Mouse (Mus musculus) hindbrain, embryonic 11.5 days (tissue): ENCODE data around the gene Stoml2. TPM values are rescaled to one million over a fixed set of nuclear protein-coding genes. Genes with fewer than 3 reads are reported as not detected.
"Not testable (repeated sequence)": the region's sequence is repeated elsewhere in the genome, so short reads cannot be mapped to it uniquely, and the experiment has no call there.

Source experiments
- ATAC-seq: fragments of 200-750 bp; cut with Nextera tagmentation; 2 replicates; pipeline ENCODE4 v1.8.0; 2017; ENCODE audit warnings: mild to moderate bottlenecking, moderate TSS enrichment, moderate library complexity; ENCODE audit not compliant: low FRiP score
- DNase-seq: peaks from one replicate; pipeline ENCODE4 v3.0.0-alpha.2; 2015; ENCODE audit warnings: low spot score
- H3K27ac ChIP-seq: fragments of 300-500 bp; sonication (generic); 2 replicates; pipeline ENCODE4 v1.5.1; 2014; ENCODE audit warnings: mild to moderate bottlenecking, low read depth, low read length
- H3K27me3 ChIP-seq: fragments of 300-500 bp; sonication (generic); 2 replicates; pipeline ENCODE4 v1.6.1; 2014; ENCODE audit warnings: mild to moderate bottlenecking, low read length, moderate library complexity, mixed read lengths; ENCODE audit not compliant: control insufficient read depth, insufficient read depth
- H3K36me3 ChIP-seq: fragments of 300-500 bp; sonication (generic); 2 replicates; pipeline ENCODE4 v1.6.1; 2014; ENCODE audit warnings: mild to moderate bottlenecking, low read length, moderate library complexity, mixed read lengths; ENCODE audit not compliant: control insufficient read depth, insufficient read depth
- H3K4me1 ChIP-seq: fragments of 300-500 bp; sonication (generic); replicated peaks from 2 replicates; pipeline ENCODE4 v1.6.1; 2014; ENCODE audit warnings: low read length, mixed read lengths; ENCODE audit not compliant: control insufficient read depth, insufficient read depth
- H3K4me2 ChIP-seq: fragments of 300-500 bp; sonication (generic); replicated peaks from 2 replicates; pipeline ENCODE4 v1.6.1; 2014; ENCODE audit warnings: mild to moderate bottlenecking, low read depth, low read length
- H3K4me3 ChIP-seq: fragments of 300-500 bp; sonication (generic); 2 replicates; pipeline ENCODE4 v1.5.1; 2014; ENCODE audit warnings: low read depth, low read length
- H3K9ac ChIP-seq: fragments of 300-500 bp; sonication (generic); 2 replicates; pipeline ENCODE4 v1.6.1; 2014; ENCODE audit warnings: low read depth, low read length
- H3K9me3 ChIP-seq: fragments of 300-500 bp; sonication (generic); 2 replicates; pipeline ENCODE4 v1.6.1; 2016; ENCODE audit warnings: low read length; ENCODE audit not compliant: control insufficient read depth
- WGBS: fragments of 180-500 bp; shearing (Covaris S2); extraction: QIAGEN DNeasy Blood & Tissue Kit; methylation state at CpG from one replicate; pipeline ENCODE4 v1.1.7; 2014; 5-methylcytosine and 5-hydroxymethylcytosine counted together
- polyA plus RNA-seq: library from polyadenylated mRNA; unstranded; fragments of >200 nt; fragmentation: Nextera tagmentation; extraction: Ambion mirVana; gene quantifications from 2 replicates; pipeline ENCODE4 v1.2.1, GENCODE M21; 2014

The Stoml2 gene
- polyA plus RNA-seq, 1 experiment from 2014 or later, result 353 TPM

DNA sequence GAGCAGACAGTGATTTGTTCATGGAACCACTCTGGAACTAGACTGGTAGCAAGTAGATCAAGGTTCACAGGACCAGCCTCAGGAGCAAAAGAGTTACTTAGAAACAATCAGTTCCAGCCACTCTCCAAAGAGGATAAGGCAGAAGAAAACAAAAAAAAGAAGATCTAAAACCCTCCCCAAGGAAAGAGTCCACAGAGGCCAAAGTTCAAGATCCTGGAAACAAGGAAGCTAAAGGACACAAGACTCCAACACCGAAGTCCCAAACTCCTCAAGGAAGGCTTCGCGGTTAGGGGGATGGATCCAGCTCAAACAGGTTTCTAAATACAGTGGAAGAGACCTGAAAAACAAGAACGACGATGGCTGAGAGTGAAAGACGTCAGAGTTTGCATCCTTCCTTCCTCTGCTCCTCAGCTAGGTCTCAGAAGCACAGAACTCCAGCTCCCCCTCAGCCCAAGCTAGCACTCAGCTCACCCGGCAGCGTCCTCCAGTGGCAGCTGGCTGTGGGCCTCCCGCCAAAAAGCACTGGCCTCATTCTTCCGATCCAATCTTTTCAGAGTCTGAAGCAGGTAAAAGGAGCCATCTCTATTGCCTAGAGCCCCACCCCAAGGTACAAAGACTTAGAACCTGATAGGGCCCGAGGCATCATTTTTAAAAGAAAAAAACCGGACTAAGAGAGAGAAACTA, 28.6 kb downstream of the Stoml2 start:
- no peak overlapping the region for H3K4me2 ChIP-seq
- H3K9ac ChIP-seq, result no peak overlapping the region
- DNase-seq (no peak), ATAC-seq (no peak)
- H3K36me3 ChIP-seq, result no peaks in the 10 kb centered on the region
- H3K27ac ChIP-seq, result no peak overlapping the region
- WGBS, result 84% methylated on average over 12 of the region's 12 CpGs
- 0 out of 2 replicates have a peak, but pooled peaks cover 2% of the 10 kb centered on the region for H3K4me1 ChIP-seq
- no peak overlapping the region for H3K4me3 ChIP-seq
- H3K9me3 ChIP-seq, result no peaks in the 10 kb centered on the region
- no peaks in the 10 kb centered on the region for H3K27me3 ChIP-seq

DNA sequence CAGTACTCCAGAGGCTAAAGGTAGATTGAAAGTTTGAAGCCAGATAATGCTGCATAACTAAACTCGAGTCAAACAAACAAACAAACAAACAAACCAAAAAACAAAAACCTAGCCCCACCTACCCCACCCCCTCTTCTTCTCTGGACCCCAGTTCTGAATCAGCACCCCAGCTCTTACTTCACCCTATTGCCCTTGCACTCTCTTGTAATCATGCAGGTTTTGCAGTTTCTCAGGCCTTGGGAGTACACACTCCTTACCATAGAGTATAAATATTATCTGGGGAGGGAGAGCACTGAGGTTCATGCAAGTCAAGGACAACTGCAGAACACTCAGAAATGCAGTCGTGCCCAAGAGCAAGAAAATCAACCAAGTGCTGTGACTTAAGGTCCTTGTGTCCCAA, 30.2 kb downstream of the Stoml2 start:
- no peak overlapping the region for H3K9ac ChIP-seq
- 0 out of 2 replicates have a peak, but pooled peaks cover 2% of the 10 kb centered on the region for H3K4me1 ChIP-seq
- ATAC-seq (no peak), DNase-seq (no peak)
- H3K36me3 ChIP-seq, result no peaks in the 10 kb centered on the region
- no peaks in the 10 kb centered on the region for H3K27me3 ChIP-seq
- peak overlapping the region; percentile 5; the same call in 1 of the 2 replicates for H3K27ac ChIP-seq
- 91% methylated on average over 2 of the region's 2 CpGs for WGBS
- no peak overlapping the region for H3K4me2 ChIP-seq
- H3K4me3 ChIP-seq, result no peak overlapping the region
- no peaks in the 10 kb centered on the region for H3K9me3 ChIP-seq

DNA sequence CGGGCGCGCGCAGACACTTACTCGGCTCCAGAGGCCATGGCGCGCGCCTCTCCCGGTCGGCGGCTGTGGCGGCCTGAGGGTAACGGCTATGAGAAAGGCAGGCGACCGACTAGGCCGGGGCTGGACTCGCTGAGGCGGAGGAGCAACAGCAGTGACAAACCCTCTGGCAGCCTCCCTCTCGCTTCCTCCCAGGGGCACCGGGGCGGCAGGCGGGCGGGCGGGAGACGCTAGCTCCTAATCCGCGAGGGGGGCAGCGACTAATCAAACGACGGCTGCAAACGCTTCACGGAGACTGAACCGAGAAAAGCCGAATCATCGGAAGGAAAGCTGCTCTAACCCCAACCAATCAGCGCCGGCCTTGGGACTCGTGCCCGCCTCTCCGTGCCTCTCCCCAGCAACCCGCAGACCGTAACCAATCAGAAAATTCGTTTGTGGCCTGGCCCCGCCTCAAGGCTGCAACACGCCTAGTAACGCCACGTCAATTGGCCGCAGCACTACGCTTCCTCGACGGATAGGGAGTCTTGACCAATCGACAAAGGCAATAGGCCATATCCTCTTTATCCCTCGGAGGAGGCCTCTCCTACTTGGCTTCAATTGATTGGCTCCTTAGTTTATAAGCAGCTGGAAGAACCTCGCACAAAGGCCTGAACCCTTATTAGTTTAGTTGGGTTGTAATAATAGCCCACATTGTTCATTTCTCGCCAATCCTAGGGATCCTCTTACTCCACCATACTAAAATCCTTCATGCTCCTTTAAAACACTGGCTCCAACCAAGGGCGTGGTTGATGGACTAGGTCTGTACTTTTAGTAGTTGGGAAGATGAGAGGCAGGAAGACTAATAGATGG, 31.1 kb downstream of the Stoml2 start, which contains the start of gene Vcp:
Gene Vcp (minus strand): TSS at position 367 of the 846 bp plus-strand sequence.
- peak; percentile 98 for ATAC-seq

DNA sequence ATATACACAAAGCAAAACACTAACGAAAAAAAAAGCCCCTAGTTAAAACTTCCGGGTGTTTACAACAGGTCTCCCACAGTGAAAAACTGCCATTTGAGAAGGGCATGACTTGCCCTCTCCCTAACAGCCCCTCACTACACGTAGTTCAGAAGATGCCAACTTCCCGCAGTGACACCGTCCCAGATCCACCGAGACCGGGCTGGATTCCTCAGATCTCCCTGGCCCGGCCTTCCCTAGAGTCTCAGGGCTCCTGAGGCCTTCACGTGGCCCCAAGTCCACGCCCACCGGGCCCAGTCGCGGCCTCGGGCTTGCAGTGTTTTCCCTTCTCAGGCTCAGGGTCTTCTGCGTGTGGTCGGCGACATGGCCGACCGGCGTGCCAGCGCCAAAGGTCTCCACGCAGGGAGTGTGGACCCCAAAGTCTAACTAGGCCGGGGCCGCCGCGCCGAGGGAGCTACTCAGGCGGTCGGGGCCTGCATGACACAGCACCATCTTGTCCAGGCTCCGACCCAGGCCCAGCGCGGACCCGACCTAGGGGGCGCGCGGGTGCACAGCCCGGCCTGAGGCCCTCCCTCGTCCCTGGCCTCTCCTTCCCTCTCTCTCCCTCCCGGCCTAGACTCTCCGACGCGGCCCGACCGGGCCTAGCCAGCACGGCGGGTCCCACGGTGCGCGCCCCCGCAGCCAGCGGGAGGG, 31.9 kb downstream of the Stoml2 start:
- WGBS, result under 1% methylated on average over 43 of the region's 51 CpGs
- Histone ChIP-seq H3K4me2 (peak overlapping the region; percentile 75), H3K27me3 (no peaks in the 10 kb centered on the region), H3K27ac (peak overlapping the region; percentile 97), H3K9me3 (no peaks in the 10 kb centered on the region), H3K9ac (peak overlapping the region; percentile 86), H3K4me1 (0 out of 2 replicates have a peak, but pooled peaks cover 2% of the 10 kb centered on the region), H3K4me3 (peak overlapping the region; percentile 71), H3K36me3 (no peaks in the 10 kb centered on the region)
- DNase-seq (peak; percentile 84), ATAC-seq (peak; percentile 87)

More for the DNA sequence above, 31.1 kb downstream of the Stoml2 start, which contains the start of gene Vcp:
- H3K27me3 ChIP-seq, H3K36me3 ChIP-seq, H3K4me1 ChIP-seq, H3K9me3 ChIP-seq: not testable (repeated sequence)
- Histone ChIP-seq H3K4me2 (peak within 1 kb of the TSS; percentile 75), H3K27ac (peak within 1 kb of the TSS; percentile 97), H3K9ac (peak within 1 kb of the TSS; percentile 86), H3K4me3 (peak within 1 kb of the TSS; percentile 71)
- 2% methylated on average over 44 of the region's 56 CpGs for WGBS
- DNase-seq, result peak; percentile 98

DNA sequence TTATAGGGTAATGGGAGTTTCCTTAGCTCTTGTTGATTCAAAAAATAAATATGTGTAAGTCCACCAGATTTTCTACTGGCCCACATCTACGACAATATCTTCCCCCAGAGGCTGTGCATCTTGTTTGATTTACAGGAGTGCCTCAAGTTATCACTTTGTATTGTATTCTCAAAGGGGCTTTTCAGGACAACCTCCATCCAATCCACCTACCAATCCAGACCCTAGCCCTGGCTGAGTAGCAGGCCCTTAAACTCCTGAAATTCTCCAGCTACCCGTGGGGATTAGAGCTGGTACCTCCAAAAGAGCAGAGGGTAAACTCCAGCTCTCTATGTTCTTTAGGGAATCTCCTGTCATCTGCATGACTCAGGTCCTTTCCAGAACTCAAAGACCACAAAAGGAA, 33.5 kb downstream of the Stoml2 start:
- no peaks in the 10 kb centered on the region for H3K27me3 ChIP-seq
- H3K9ac ChIP-seq, result no peak overlapping the region
- peak overlapping the region; percentile 19; the same call in 1 of the 2 replicates for H3K4me2 ChIP-seq
- DNase-seq, result no peak
- peak overlapping the region; percentile 71; the same call in 1 of the 2 replicates for H3K4me3 ChIP-seq
- WGBS, result 74% methylated on average over 2 of the region's 2 CpGs
- H3K9me3 ChIP-seq, result no peaks in the 10 kb centered on the region
- no peak for ATAC-seq
- no peak overlapping the region for H3K27ac ChIP-seq
- 0 out of 2 replicates have a peak, but pooled peaks cover 2% of the 10 kb centered on the region for H3K4me1 ChIP-seq
- peaks cover 3% of the 10 kb centered on the region; the same call in 1 of the 2 replicates for H3K36me3 ChIP-seq

DNA sequence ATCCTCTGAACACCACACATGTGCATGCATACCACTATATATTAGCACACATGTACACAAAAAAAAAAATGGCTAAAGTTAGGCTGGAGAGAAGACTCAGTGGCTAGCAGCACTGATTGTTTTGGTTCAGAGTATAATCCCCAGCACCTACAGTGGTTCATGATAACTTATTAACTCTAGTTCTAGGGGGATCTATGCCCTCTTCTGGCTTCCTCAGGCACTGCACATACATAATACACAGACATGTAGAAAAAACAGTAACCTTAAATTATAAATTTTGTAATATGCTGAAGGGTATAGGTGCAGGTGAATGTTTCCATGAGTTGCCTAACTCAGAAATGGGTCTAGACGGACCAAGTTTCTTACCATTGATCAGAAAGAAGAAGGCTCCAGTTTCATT, 43.2 kb downstream of the Stoml2 start:
- H3K36me3 ChIP-seq, result peaks cover 13% of the 10 kb centered on the region
- H3K27me3 ChIP-seq, result no peaks in the 10 kb centered on the region
- H3K4me1 ChIP-seq, result no peaks in the 10 kb centered on the region
- H3K27ac ChIP-seq, result no peak overlapping the region
- H3K4me3 ChIP-seq, result no peak overlapping the region
- 79% methylated on average over 1 of the region's 1 CpGs for WGBS
- H3K4me2 ChIP-seq, result no peak overlapping the region
- ATAC-seq (no peak), DNase-seq (no peak)
- H3K9ac ChIP-seq, result no peak overlapping the region
- H3K9me3 ChIP-seq, result no peaks in the 10 kb centered on the region

DNA sequence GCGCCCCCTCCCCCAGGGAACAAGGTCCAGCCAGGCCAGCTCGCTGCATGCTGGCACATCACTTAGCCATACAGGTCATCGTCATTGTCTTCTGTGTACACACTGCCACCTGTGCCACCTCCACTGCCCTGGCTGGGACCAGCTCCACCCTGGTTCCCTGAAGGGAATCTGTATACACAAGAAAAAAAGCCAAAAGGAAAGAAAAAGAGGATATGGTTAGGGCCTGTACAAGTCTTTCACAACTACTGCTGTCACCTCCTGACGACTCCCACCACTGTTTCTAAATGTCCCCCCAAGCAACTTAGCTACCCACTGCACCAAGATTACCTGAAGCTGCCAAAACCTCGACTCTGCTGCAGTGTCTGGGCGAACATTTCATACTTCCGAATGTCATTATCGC, 51.0 kb downstream of the Stoml2 start:
- H3K36me3 ChIP-seq, result peaks cover 14% of the 10 kb centered on the region; the same call in 1 of the 2 replicates
- not testable (repeated sequence) for H3K4me3 ChIP-seq, H3K27me3 ChIP-seq, H3K4me1 ChIP-seq, H3K27ac ChIP-seq, H3K9ac ChIP-seq, H3K4me2 ChIP-seq, H3K9me3 ChIP-seq, ATAC-seq, DNase-seq
- WGBS, result 95% methylated on average over 7 of the region's 8 CpGs

DNA sequence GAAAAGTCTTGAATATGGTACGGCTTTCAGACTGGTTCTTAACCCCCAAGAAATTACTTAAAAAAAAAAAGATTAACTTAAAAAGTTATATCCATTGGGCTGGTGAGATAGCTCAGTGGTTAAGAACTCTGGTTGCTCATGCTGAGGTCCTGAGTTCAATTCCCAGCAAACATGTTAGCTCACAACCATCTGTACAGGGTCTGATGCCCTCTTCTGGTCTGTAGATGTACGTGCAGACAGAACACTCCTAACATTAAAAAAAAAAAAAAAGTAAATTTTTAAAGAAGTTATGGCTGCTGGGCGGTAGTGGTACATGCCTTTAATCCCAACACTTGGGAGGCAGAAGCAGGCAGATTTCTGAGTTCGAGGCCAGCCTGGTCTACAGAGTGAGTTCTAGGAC, 53.4 kb downstream of the Stoml2 start:
- 0 out of 2 replicates have a peak, but pooled peaks cover 12% of the 10 kb centered on the region for H3K36me3 ChIP-seq
- H3K9ac ChIP-seq, result no peak overlapping the region
- 91% methylated on average over 4 of the region's 4 CpGs for WGBS
- H3K27me3 ChIP-seq, result no peaks in the 10 kb centered on the region
- no peak overlapping the region for H3K27ac ChIP-seq
- no peak overlapping the region for H3K4me2 ChIP-seq
- no peaks in the 10 kb centered on the region for H3K4me1 ChIP-seq
- DNase-seq (no peak), ATAC-seq (no peak)
- H3K4me3 ChIP-seq, result no peak overlapping the region
- H3K9me3 ChIP-seq, result no peaks in the 10 kb centered on the region
